In genomic region chr4:43380951-43381350, GRCm38 (mm10) we compare ENCODE assay signal across 7 mouse cellular contexts. TPM values are rescaled to one million over a fixed set of nuclear protein-coding genes. Genes with fewer than 3 reads are reported as not detected.
A peak's percentile ranks its signal among the peaks of the same experiment; 100 is the strongest.
DNase-seq lines count a peak whose midpoint lies in the region; ATAC-seq and TF ChIP-seq lines count a peak whose summit lies in the region.

No protein-coding gene starts in this region.

- H3K4me3 ChIP-seq in liver, adult 2 months (ENCODE audit: insufficient read depth, low read depth, low read length) = peak overlapping the region; percentile 96
- H3K4me3 ChIP-seq in forebrain, embryonic 10.5 days = peak overlapping the region; percentile 80
- peak overlapping the region; percentile 76 for H3K4me3 ChIP-seq in intestine, postnatal 0 days (ENCODE audit: low read depth, low read length)
- peak overlapping the region; percentile 71 for H3K4me3 ChIP-seq in neural tube, embryonic 14.5 days (ENCODE audit: low read depth, low read length)

- no peaks in the 10 kb centered on the region for H3K36me3 ChIP-seq in liver, adult 2 months (ENCODE audit: control insufficient read depth, insufficient read depth, low read length)
- H3K36me3 ChIP-seq in forebrain, embryonic 10.5 days (replicated peaks) = no peaks in the 10 kb centered on the region
- H3K36me3 ChIP-seq in intestine, postnatal 0 days (ENCODE audit: control insufficient read depth, insufficient read depth) = no peaks in the 10 kb centered on the region
- no peaks in the 10 kb centered on the region for H3K36me3 ChIP-seq in neural tube, embryonic 14.5 days (ENCODE audit: control insufficient read depth, insufficient read depth, low read length)

- intact Hi-C loops in gastrocnemius, postnatal 14 days (cut with DNase I; ENCODE audit: low total_unique reads) = loop anchor here (5.0 kb wide), 1 partner anchor 41 kb away; no protein-coding TSS in a partner anchor

- no peaks in the 10 kb centered on the region for H3K9me3 ChIP-seq in forebrain, embryonic 10.5 days
- H3K9me3 ChIP-seq in intestine, postnatal 0 days (ENCODE audit: control insufficient read depth) = no peaks in the 10 kb centered on the region
- no peaks in the 10 kb centered on the region for H3K9me3 ChIP-seq in neural tube, embryonic 14.5 days (ENCODE audit: control insufficient read depth, low read length)

- H3K4me2 ChIP-seq in intestine, postnatal 0 days (replicated peaks; ENCODE audit: low read depth) = peak overlapping the region; percentile 89
- peak overlapping the region; percentile 83 for H3K4me2 ChIP-seq in neural tube, embryonic 14.5 days (ENCODE audit: low read depth, low read length)

- no peak for DNase-seq in liver, adult 2 months (ENCODE audit: extremely low read depth, low read depth, low spot score)
- no peak for DNase-seq in liver
- DNase-seq in forebrain, embryonic 10.5 days (ENCODE audit: extremely low spot score, low spot score) = no peak
- no peak for DNase-seq in gastrocnemius, postnatal 14 days
- no peak for DNase-seq in right cerebral cortex, adult 2 months (ENCODE audit: low spot score in 2 of 2)

- no peak for TF ChIP-seq POLR2A in liver, adult 2 months (IDR thresholded peaks at IDR 0.05; ENCODE audit: extremely low read depth, insufficient read depth, low read length)

- H3K27ac ChIP-seq in liver, adult 2 months (replicated peaks; ENCODE audit: insufficient read depth, low read depth, low read length) = peak overlapping the region; percentile 99
- no peak overlapping the region for H3K27ac ChIP-seq in forebrain, embryonic 10.5 days
- peak overlapping the region; percentile 92 for H3K27ac ChIP-seq in intestine, postnatal 0 days (ENCODE audit: low read depth, low read length)
- H3K27ac ChIP-seq in neural tube, embryonic 14.5 days (ENCODE audit: low read depth, low read length) = no peak overlapping the region

- H3K4me1 ChIP-seq in liver, adult 2 months (ENCODE audit: control insufficient read depth, insufficient read depth, low read length) = peaks cover 25% of the 10 kb centered on the region
- peaks cover 21% of the 10 kb centered on the region for H3K4me1 ChIP-seq in forebrain, embryonic 10.5 days
- H3K4me1 ChIP-seq in intestine, postnatal 0 days (replicated peaks; ENCODE audit: control insufficient read depth, insufficient read depth, low read length) = no peaks in the 10 kb centered on the region
- peaks cover 13% of the 10 kb centered on the region; the same call in 1 of the 2 replicates for H3K4me1 ChIP-seq in neural tube, embryonic 14.5 days (ENCODE audit: control insufficient read depth, insufficient read depth, low read length)

- no peak for ATAC-seq in intestine, postnatal 0 days
- ATAC-seq in neural tube, embryonic 14.5 days (ENCODE audit: low read depth) = 0 out of 2 replicates have a peak, but pooled peaks have one; percentile 0

- no peak for TF ChIP-seq CTCF in liver, adult 2 months (IDR thresholded peaks at IDR 0.05; ENCODE audit: low read depth, low read length)
- TF ChIP-seq CTCF in intestine, postnatal 0 days (IDR thresholded peaks at IDR 0.05; ENCODE audit: low read depth) = no peak

- no peaks in the 10 kb centered on the region for H3K27me3 ChIP-seq in liver, adult 2 months (ENCODE audit: control insufficient read depth, insufficient read depth, low read length)
- H3K27me3 ChIP-seq in forebrain, embryonic 10.5 days (ENCODE audit: poor library complexity, severe bottlenecking) = peaks cover 31% of the 10 kb centered on the region
- no peaks in the 10 kb centered on the region for H3K27me3 ChIP-seq in intestine, postnatal 0 days (replicated peaks; ENCODE audit: control insufficient read depth, insufficient read depth, low read length)
- H3K27me3 ChIP-seq in neural tube, embryonic 14.5 days (ENCODE audit: control insufficient read depth, insufficient read depth, low read length) = no peaks in the 10 kb centered on the region

- peaks cover 15% of the 10 kb centered on the region; the same call in 1 of the 2 replicates for H3K79me2 ChIP-seq in liver, adult 2 months (ENCODE audit: control insufficient read depth, insufficient read depth, low read length)

- 27% methylated on average over 10 of the region's 10 CpGs for whole genome bisulfite sequencing in liver, adult 2 months
- 63% methylated on average over 10 of the region's 10 CpGs for WGBS in forebrain, embryonic 10.5 days
- WGBS in intestine, postnatal 0 days = 26% methylated on average over 10 of the region's 10 CpGs
- WGBS in neural tube, embryonic 14.5 days = 49% methylated on average over 10 of the region's 10 CpGs

- H3K9ac ChIP-seq in liver, adult 2 months (ENCODE audit: low read depth, low read length) = peak overlapping the region; percentile 99
- peak overlapping the region; percentile 82 for H3K9ac ChIP-seq in intestine, postnatal 0 days (ENCODE audit: low read depth, low read length)
- H3K9ac ChIP-seq in neural tube, embryonic 14.5 days (replicated peaks; ENCODE audit: low read depth, low read length) = peak overlapping the region; percentile 75

RNA-seq across cellular contexts. Expression of gene Rusc2, which starts 0.8 kb away (rescaled TPM):
- 14.2 and 15.9 TPM in 2 replicates for total RNA-seq in liver, adult 2 months (2014; rRNA removed)
- polyA plus RNA-seq in liver, adult 2 months (2012; rRNA removed) = 17.2 and 17.5 TPM in 2 replicates
- polyA plus RNA-seq in forebrain, embryonic 10.5 days (2016; fragmentation: Nextera tagmentation; extraction: Ambion mirVana) = 7.4 and 8.4 TPM in 2 replicates
- 11.9 and 12.1 TPM in 2 replicates for polyA plus RNA-seq in intestine, postnatal 0 days (2015; fragmentation: Nextera tagmentation; extraction: Ambion mirVana)
- polyA plus RNA-seq in neural tube, embryonic 14.5 days (2014; fragmentation: Nextera tagmentation; extraction: Ambion mirVana) = 43.4 and 75.4 TPM in 2 replicates
- total RNA-seq in gastrocnemius, postnatal 14 days (2021) = 10 to 100 TPM; 19.6 to 20.6 TPM

RNA-seq across cellular contexts. Expression of gene Fam166b, which starts 48.0 kb away (rescaled TPM):
- not detected in 2 replicates for total RNA-seq in liver, adult 2 months (2014; rRNA removed)
- polyA plus RNA-seq in liver, adult 2 months (2012; rRNA removed) = not detected in 2 replicates
- 0.10 and 0.17 TPM in 2 replicates for polyA plus RNA-seq in forebrain, embryonic 10.5 days (2016; fragmentation: Nextera tagmentation; extraction: Ambion mirVana)
- 0.16 TPM in 1 of 2 replicates, not detected in the other for polyA plus RNA-seq in intestine, postnatal 0 days (2015; fragmentation: Nextera tagmentation; extraction: Ambion mirVana)
- 1.2 and 1.4 TPM in 2 replicates for polyA plus RNA-seq in neural tube, embryonic 14.5 days (2014; fragmentation: Nextera tagmentation; extraction: Ambion mirVana)
- total RNA-seq in gastrocnemius, postnatal 14 days (2021) = not detected

Comparison
In these comparisons a context has a peak if more than half of its experiments do, and no peak if none do; other contexts are left out.
1. H3K27ac ChIP-seq: peak in liver, adult 2 months (single experiment) and intestine, postnatal 0 days (single experiment); none in forebrain, embryonic 10.5 days (single experiment) and neural tube, embryonic 14.5 days (single experiment).
2. Peak in every context shown above with its lines, with median percentiles within 50 percentile points of each other: H3K4me3 ChIP-seq and H3K9ac ChIP-seq.